ENCODE assay signal across 8 mouse cellular contexts in genomic region chr2:119797279-119797783, GRCm38 (mm10). TPM values are rescaled to one million over a fixed set of nuclear protein-coding genes. Genes with fewer than 3 reads are reported as not detected.
DNase-seq lines count a peak whose midpoint lies in the region; ATAC-seq and TF ChIP-seq lines count a peak whose summit lies in the region.

Tyro3 (plus strand) TSS chr2:119797733.

- no peaks in the 10 kb centered on the region for H3K79me2 ChIP-seq in CH12.LX (replicated peaks; ENCODE audit: control insufficient read depth, extremely low read depth, insufficient read depth, poor library complexity, severe bottlenecking)

- H3K27me3 ChIP-seq in heart, embryonic 12.5 days (replicated peaks) = peaks cover 20% of the 10 kb centered on the region; the same call in 1 of the 2 replicates
- peaks cover 31% of the 10 kb centered on the region for H3K27me3 ChIP-seq in CH12.LX (replicated peaks)
- H3K27me3 ChIP-seq in forebrain, embryonic 12.5 days = peaks cover 39% of the 10 kb centered on the region

- WGBS in heart, embryonic 12.5 days = 56% methylated on average over 5 of the region's 5 CpGs
- 63% methylated on average over 5 of the region's 5 CpGs for WGBS in forebrain, embryonic 12.5 days

- H3K4me2 ChIP-seq in heart, embryonic 12.5 days = peak within 1 kb of the TSS; percentile 97; the same call in 1 of the 2 replicates
- H3K4me2 ChIP-seq in CH12.LX (ENCODE audit: insufficient read depth, low read depth, poor library complexity, severe bottlenecking) = peak within 1 kb of the TSS; percentile 60
- no peak within 1 kb of the TSS for H3K4me2 ChIP-seq in forebrain, embryonic 12.5 days

- no peak for ATAC-seq in heart, embryonic 12.5 days (ENCODE audit: insufficient number of reproducible peaks, low FRiP score)
- no peak for ATAC-seq in forebrain, embryonic 12.5 days (ENCODE audit: low FRiP score)

- no peak for TF ChIP-seq POLR2A in CH12.LX (IDR thresholded peaks at IDR 0.05; ENCODE audit: low read depth, low read length)

- TF ChIP-seq RAD21 in CH12.LX (IDR thresholded peaks at IDR 0.05; ENCODE audit: low read depth, low read length) = no peak

- DNase-seq in heart, postnatal 36 days = no peak
- no peak for DNase-seq in CH12.LX (ENCODE audit: extremely low read depth)
- peak; percentile 53 to 70 for DNase-seq in left cerebral cortex, postnatal 36 days (ENCODE audit: low spot score in 2 of 2)
- DNase-seq in MN1 (ENCODE audit: low spot score) = no peak
- no peak for DNase-seq in urinary bladder, postnatal 14 days (ENCODE audit: low spot score)
- no peak for DNase-seq in thymus, postnatal 10 days (ENCODE audit: low spot score in 2 of 2)

- no peaks in the 10 kb centered on the region for H3K36me3 ChIP-seq in heart, embryonic 12.5 days
- H3K36me3 ChIP-seq in CH12.LX (replicated peaks in 1 of 2; ENCODE audit: control insufficient read depth in 1 of 2, insufficient read depth in 1 of 2, low read length in 1 of 2) = peaks cover 0 to 6% of the 10 kb centered on the region in 2 experiments
- H3K36me3 ChIP-seq in forebrain, embryonic 12.5 days (replicated peaks) = no peaks in the 10 kb centered on the region

- H3K4me1 ChIP-seq in heart, embryonic 12.5 days (replicated peaks) = peaks cover 35% of the 10 kb centered on the region
- peaks cover 12 to 31% of the 10 kb centered on the region in 2 experiments for H3K4me1 ChIP-seq in CH12.LX (ENCODE audit: control insufficient read depth in 1 of 2, insufficient read depth in 2 of 2)
- peaks cover 31% of the 10 kb centered on the region for H3K4me1 ChIP-seq in forebrain, embryonic 12.5 days

- H3K27ac ChIP-seq in heart, embryonic 12.5 days (ENCODE audit: poor library complexity, severe bottlenecking) = peak within 1 kb of the TSS; percentile 6; the same call in 1 of the 2 replicates
- H3K27ac ChIP-seq in CH12.LX (ENCODE audit: insufficient read depth, low read depth) = no peak within 1 kb of the TSS
- no peak within 1 kb of the TSS for H3K27ac ChIP-seq in forebrain, embryonic 12.5 days

- no peak for TF ChIP-seq CTCF in CH12.LX (conservative IDR thresholded peaks at IDR 0.05 in 1 of 2, IDR thresholded peaks at IDR 0.05 in 1 of 2; ENCODE audit: low read depth in 2 of 2, low read length in 2 of 2)

- H3K9me3 ChIP-seq in heart, embryonic 12.5 days (replicated peaks) = no peaks in the 10 kb centered on the region
- H3K9me3 ChIP-seq in CH12.LX (replicated peaks; ENCODE audit: low read length) = no peaks in the 10 kb centered on the region
- no peaks in the 10 kb centered on the region for H3K9me3 ChIP-seq in forebrain, embryonic 12.5 days

- in situ Hi-C loops in CH12.LX (cut with MboI; ENCODE audit: low pct_ligation_motif_present, low pct_unique_long_range_greater_than_20kb, low sequenced_read_pairs) = loop anchor here (5.0 kb wide), 2 partner anchors 35 to 90 kb away; no protein-coding TSS in a partner anchor

- H3K4me3 ChIP-seq in heart, embryonic 12.5 days = no peak within 1 kb of the TSS
- no peak within 1 kb of the TSS for H3K4me3 ChIP-seq in CH12.LX (replicated peaks in 1 of 3; ENCODE audit: low read depth in 2 of 3, low read length in 2 of 3, poor library complexity in 1 of 3)
- no peak within 1 kb of the TSS for H3K4me3 ChIP-seq in forebrain, embryonic 12.5 days (replicated peaks)

- intact Hi-C loops in heart, postnatal 36 days (cut with DNase I) = loop anchor here (5.0 kb wide), 1 partner anchor 75 kb away; no protein-coding TSS in a partner anchor
- intact Hi-C loops in left cerebral cortex, postnatal 36 days (cut with DNase I) = loop anchor here (5.0 kb wide), 1 partner anchor 75 kb away; no protein-coding TSS in a partner anchor

- dilution Hi-C loops in CH12.LX (cut with MboI; ENCODE audit: extremely low pct_ligation_motif_present, extremely low pct_unique_long_range_greater_than_20kb, low sequenced_read_pairs) = no loop called here

- H3K9ac ChIP-seq in heart, embryonic 12.5 days = 0 out of 2 replicates have a peak within 1 kb of the TSS, but pooled peaks have one; percentile 2
- H3K9ac ChIP-seq in CH12.LX (ENCODE audit: insufficient read depth, low read depth) = no peak within 1 kb of the TSS
- no peak within 1 kb of the TSS for H3K9ac ChIP-seq in forebrain, embryonic 12.5 days

- TF ChIP-seq EP300 in CH12.LX (IDR thresholded peaks at IDR 0.05; ENCODE audit: low read length) = no peak

TF ChIP-seq in CH12.LX, 34 proteins besides CTCF, POLR2A, EP300 and RAD21:
- TF ChIP-seq JUND (conservative IDR thresholded peaks at IDR 0.05; ENCODE audit: low read depth, low read length) = no peak
- no peak for TF ChIP-seq POLR2AphosphoS2 (IDR thresholded peaks at IDR 0.05; ENCODE audit: low read depth, low read length)
- TF ChIP-seq MXI1 (IDR thresholded peaks at IDR 0.05; ENCODE audit: low read depth, low read length) = no peak
- TF ChIP-seq IRF4 (IDR thresholded peaks at IDR 0.05; ENCODE audit: low read depth, low read length) = no peak
- no peak for TF ChIP-seq TCF12 (IDR thresholded peaks at IDR 0.05; ENCODE audit: low read depth, low read length)
- TF ChIP-seq KAT2A (IDR thresholded peaks at IDR 0.05; ENCODE audit: insufficient replicate concordance, low read length) = no peak
- TF ChIP-seq SIN3A (IDR thresholded peaks at IDR 0.05; ENCODE audit: low read length) = no peak
- TF ChIP-seq GABPA (IDR thresholded peaks at IDR 0.05; ENCODE audit: insufficient replicate concordance, low read depth, low read length) = no peak
- no peak for TF ChIP-seq USF2 (conservative IDR thresholded peaks at IDR 0.05; ENCODE audit: low read depth, low read length)
- no peak for TF ChIP-seq MAFK (IDR thresholded peaks at IDR 0.05; ENCODE audit: insufficient replicate concordance, low read length)
- no peak for TF ChIP-seq RCOR1 (conservative IDR thresholded peaks at IDR 0.05; ENCODE audit: low read depth, low read length)
- TF ChIP-seq CHD1 (IDR thresholded peaks at IDR 0.05; ENCODE audit: low read depth, low read length) = no peak
- no peak for TF ChIP-seq PAX5 (IDR thresholded peaks at IDR 0.05; ENCODE audit: low read length)
- no peak for TF ChIP-seq UBTF (IDR thresholded peaks at IDR 0.05; ENCODE audit: low read depth, low read length)
- TF ChIP-seq NELFE (IDR thresholded peaks at IDR 0.05; ENCODE audit: low read depth, low read length) = no peak
- no peak for TF ChIP-seq HCFC1 (IDR thresholded peaks at IDR 0.05; ENCODE audit: low read depth, low read length)
- TF ChIP-seq ETS1 (conservative IDR thresholded peaks at IDR 0.05; ENCODE audit: low read depth, low read length) = no peak
- TF ChIP-seq USF1 (IDR thresholded peaks at IDR 0.05; ENCODE audit: low read depth, low read length) = no peak
- no peak for TF ChIP-seq MYC (IDR thresholded peaks at IDR 0.05; ENCODE audit: low read depth, low read length)
- TF ChIP-seq CHD2 (IDR thresholded peaks at IDR 0.05; ENCODE audit: low read length) = no peak
TF ChIP-seq in CH12.LX: peak in this region for 0.

RNA-seq across cellular contexts. Expression of gene Tyro3, which starts in this region (rescaled TPM):
- 9.2 and 10.7 TPM in 2 replicates for polyA plus RNA-seq in heart, embryonic 12.5 days (2016; fragmentation: Nextera tagmentation; extraction: Ambion mirVana)
- total RNA-seq in heart, postnatal 36 days (2021) = 1 to 10 TPM; 1.7 to 2.4 TPM
- total RNA-seq in CH12.LX (2012; rRNA removed) (31.8 and 39.7 TPM in 2 replicates), CH12.LX (2014; rRNA removed) (19.1 and 20.3 TPM in 2 replicates)
- 23.7 and 24.7 TPM in 2 replicates for polyA plus RNA-seq in CH12.LX (2012; ENCODE audit: insufficient read length, low read depth)
- 27.7 and 28.2 TPM in 2 replicates for polyA plus RNA-seq in forebrain, embryonic 12.5 days (2016; fragmentation: Nextera tagmentation; extraction: Ambion mirVana)
- total RNA-seq in left cerebral cortex, postnatal 36 days (2021) = 100 to 1,000 TPM; 191 to 198 TPM

Comparison
In these comparisons a context has a peak if more than half of its experiments do, and no peak if none do; other contexts are left out.
1. RNA of gene Tyro3 (total RNA-seq): 191 to 198 TPM in left cerebral cortex, postnatal 36 days and 19.1 to 39.7 TPM in CH12.LX; 1.7 to 2.4 TPM in heart, postnatal 36 days; every median in the first group is over 4 times any median in the second.
2. RNA of gene Tyro3 (total RNA-seq): 191 to 198 TPM in left cerebral cortex, postnatal 36 days; 19.1 to 39.7 TPM in CH12.LX; every median in the first group is over 4 times any median in the second.
3. DNase-seq: peak in left cerebral cortex, postnatal 36 days (2 of 2); none in heart, postnatal 36 days (0 of 2), CH12.LX (single experiment), MN1 (single experiment), urinary bladder, postnatal 14 days (single experiment) and thymus, postnatal 10 days (0 of 2).